Mouse (Mus musculus) cerebellum, adult 11-12 months (tissue): ENCODE data around the gene Ovol1.

Experiments used
- DNase-seq: peaks from one replicate; pipeline ENCODE4 v3.0.0; 2022

The Ovol1 gene

GRCm38 (mm10) chr19:5516906-5517505 is 43.4 kb downstream of the Ovol1 start:
- DNase-seq = no peak

- DNase-seq = no peak
Observed at GRCm38 (mm10) chr19:5515840-5516777, 44.3 kb downstream of the Ovol1 start.

- DNase-seq = no peak
Observed at GRCm38 (mm10) chr19:5513005-5513349, 47.5 kb downstream of the Ovol1 start.

- DNase-seq = no peak
Observed at GRCm38 (mm10) chr19:5512091-5513004, 48.1 kb downstream of the Ovol1 start.

GRCm38 (mm10) chr19:5511074-5511632 is 49.3 kb downstream of the Ovol1 start:
- no peak for DNase-seq

GRCm38 (mm10) chr19:5510031-5511026 is 50.1 kb downstream of the Ovol1 start, which contains the start of gene Snx32:
Snx32 (minus strand) TSS chr19:5510538.
- DNase-seq = peak; percentile 100

- DNase-seq = no peak
Observed at GRCm38 (mm10) chr19:5503687-5504086, 56.8 kb downstream of the Ovol1 start, which contains the start of gene 1700020D05Rik. 1700020D05Rik (minus strand) TSS chr19:5503787.

GRCm38 (mm10) chr19:5500330-5500875 is 60.0 kb downstream of the Ovol1 start:
- DNase-seq = no peak
